Mouse (Mus musculus) stomach, postnatal 0 days (tissue): Measurements from ENCODE around the gene Adgrf1.

Source experiments
- CTCF ChIP-seq: IDR thresholded peaks from 2 replicates; pipeline ENCODE4 v1.5.1; 2016; ENCODE audit warnings: antibody characterized with exemption, low read depth, mild to moderate bottlenecking, moderate library complexity
- EP300 ChIP-seq: optimal IDR thresholded peaks from 2 replicates; pipeline ENCODE3; 2016; ENCODE audit warnings: antibody characterized with exemption

DNA sequence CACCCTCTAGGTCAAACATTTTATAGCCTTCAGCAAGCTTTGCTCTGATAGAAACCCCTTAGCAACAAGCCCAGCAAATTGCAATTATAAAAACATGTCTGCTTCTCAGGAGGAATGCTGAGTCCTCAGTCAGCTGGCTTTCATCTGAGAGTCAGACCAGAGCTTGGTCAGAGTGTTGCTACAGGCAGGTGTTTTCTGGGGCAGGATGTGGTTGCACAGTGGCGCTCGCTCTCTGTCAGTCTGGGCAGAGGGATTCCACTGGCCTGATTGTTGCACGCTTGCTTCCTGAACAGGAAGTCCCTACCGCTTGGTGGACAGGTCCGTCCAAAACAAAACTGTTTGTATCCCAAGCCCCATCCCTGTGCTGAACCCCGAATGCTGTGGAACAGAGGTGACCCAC is 37.4 kb upstream of the Adgrf1 start:
- TF ChIP-seq CTCF = no peak
- no peak for TF ChIP-seq EP300
